Mouse (Mus musculus): ENCODE measurements at regions not wholly inside any gene's neighbourhood (a gene's known extent, or its start where the extent isn't known, plus 50 kb on each side); places are given as distances from the start of the nearest gene placed in this dataset.
"Not testable (repeated sequence)": the region's sequence is repeated elsewhere in the genome, so short reads cannot be mapped to it uniquely, and the experiment has no call there.

GRCm38 (mm10) chr4:105702036-105702435 lies 87.6 kb upstream of the Gm12728 start:
- Histone ChIP-seq H3K36me3 (ENCODE audit: inconsistent target) (no peaks in the 10 kb centered on the region), H3K4me3 (ENCODE audit: inconsistent target) (no peak overlapping the region), H3K79me2 (ENCODE audit: inconsistent target) (no peaks in the 10 kb centered on the region), H3K27ac (no peak overlapping the region)
- WGBS (ENCODE audit: missing documents): 89% methylated on average over 3 of the region's 3 CpGs

GRCm38 (mm10) chr4:105703408-105703807 lies 86.3 kb upstream of the Gm12728 start:
- H3K27ac ChIP-seq: no peak overlapping the region
- no peaks in the 10 kb centered on the region for H3K79me2 ChIP-seq (ENCODE audit: inconsistent target)
- H3K4me3 ChIP-seq (ENCODE audit: inconsistent target): no peak overlapping the region
- 0% methylated on average over 3 of the region's 3 CpGs for WGBS (ENCODE audit: missing documents)
- H3K36me3 ChIP-seq (ENCODE audit: inconsistent target): no peaks in the 10 kb centered on the region

GRCm38 (mm10) chr4:105704271-105704670 lies 85.4 kb upstream of the Gm12728 start:
- H3K27ac ChIP-seq: no peak overlapping the region
- H3K79me2 ChIP-seq (ENCODE audit: inconsistent target): no peaks in the 10 kb centered on the region
- no peaks in the 10 kb centered on the region for H3K36me3 ChIP-seq (ENCODE audit: inconsistent target)
- WGBS (ENCODE audit: missing documents): 44% methylated on average over 9 of the region's 9 CpGs
- H3K4me3 ChIP-seq (ENCODE audit: inconsistent target): no peak overlapping the region

- Histone ChIP-seq H3K4me3 (ENCODE audit: inconsistent target) (no peak overlapping the region), H3K79me2 (ENCODE audit: inconsistent target) (no peaks in the 10 kb centered on the region), H3K27ac (no peak overlapping the region), H3K36me3 (ENCODE audit: inconsistent target) (no peaks in the 10 kb centered on the region)
- 67% methylated on average over 6 of the region's 6 CpGs for WGBS (ENCODE audit: missing documents)
Measured at GRCm38 (mm10) chr4:105705996-105706395, 83.7 kb upstream of the Gm12728 start.

GRCm38 (mm10) chr4:105708080-105708796 lies 81.4 kb upstream of the Gm12728 start:
- Histone ChIP-seq H3K36me3 (ENCODE audit: inconsistent target) (no peaks in the 10 kb centered on the region), H3K4me3 (ENCODE audit: inconsistent target) (no peak overlapping the region), H3K79me2 (ENCODE audit: inconsistent target) (no peaks in the 10 kb centered on the region), H3K27ac (no peak overlapping the region)
- WGBS (ENCODE audit: missing documents): 84% methylated on average over 13 of the region's 13 CpGs

GRCm38 (mm10) chr4:105713956-105714355 lies 75.7 kb upstream of the Gm12728 start:
- Histone ChIP-seq H3K27ac (no peak overlapping the region), H3K79me2 (ENCODE audit: inconsistent target) (no peaks in the 10 kb centered on the region), H3K4me3 (ENCODE audit: inconsistent target) (no peak overlapping the region), H3K36me3 (ENCODE audit: inconsistent target) (no peaks in the 10 kb centered on the region)
- 91% methylated on average over 6 of the region's 6 CpGs for WGBS (ENCODE audit: missing documents)

GRCm38 (mm10) chr4:105718080-105718479 lies 71.6 kb upstream of the Gm12728 start:
- H3K27ac ChIP-seq: no peak overlapping the region
- H3K79me2 ChIP-seq (ENCODE audit: inconsistent target): no peaks in the 10 kb centered on the region
- H3K36me3 ChIP-seq (ENCODE audit: inconsistent target): no peaks in the 10 kb centered on the region
- H3K4me3 ChIP-seq (ENCODE audit: inconsistent target): no peak overlapping the region
- WGBS (ENCODE audit: missing documents): 84% methylated on average over 5 of the region's 5 CpGs

GRCm38 (mm10) chr4:105728696-105729095 lies 61.0 kb upstream of the Gm12728 start:
- H3K27ac ChIP-seq: no peak overlapping the region
- no peaks in the 10 kb centered on the region for H3K36me3 ChIP-seq (ENCODE audit: inconsistent target)
- no peaks in the 10 kb centered on the region for H3K79me2 ChIP-seq (ENCODE audit: inconsistent target)
- H3K4me3 ChIP-seq (ENCODE audit: inconsistent target): no peak overlapping the region
- WGBS (ENCODE audit: missing documents): 92% methylated on average over 3 of the region's 3 CpGs

GRCm38 (mm10) chr4:105730900-105731299 lies 58.8 kb upstream of the Gm12728 start:
- H3K36me3 ChIP-seq (ENCODE audit: inconsistent target): no peaks in the 10 kb centered on the region
- H3K79me2 ChIP-seq (ENCODE audit: inconsistent target): no peaks in the 10 kb centered on the region
- WGBS (ENCODE audit: missing documents): 73% methylated on average over 2 of the region's 2 CpGs
- H3K27ac ChIP-seq: no peak overlapping the region
- no peak overlapping the region for H3K4me3 ChIP-seq (ENCODE audit: inconsistent target)

- H3K4me3 ChIP-seq (ENCODE audit: inconsistent target): not testable (repeated sequence)
Measured at GRCm38 (mm10) chr4:105735116-105735515, 54.6 kb upstream of the Gm12728 start.

More at GRCm38 (mm10) chr4:105735116-105735515, 54.6 kb upstream of the Gm12728 start:
- H3K27ac ChIP-seq; H3K36me3 ChIP-seq (ENCODE audit: inconsistent target); H3K79me2 ChIP-seq (ENCODE audit: inconsistent target): not testable (repeated sequence)
- WGBS (ENCODE audit: missing documents): 96% methylated on average over 4 of the region's 9 CpGs
